Mouse (Mus musculus) intestine, embryonic 15.5 days (tissue): Measurements from ENCODE around the gene Insyn1. TPM values are rescaled to one million over a fixed set of nuclear protein-coding genes. Genes with fewer than 3 reads are reported as not detected.

Experiments
- ATAC-seq: fragments of 200-750 bp; cut with Nextera tagmentation; 2 replicates; pipeline ENCODE4 v1.8.0; 2017; ENCODE audit warnings: moderate TSS enrichment, moderate library complexity
- H3K27ac ChIP-seq: fragments of 300-500 bp; sonication (generic); 2 replicates; pipeline ENCODE4 v1.5.1; 2015; ENCODE audit warnings: mild to moderate bottlenecking, inconsistent platforms
- H3K27me3 ChIP-seq: fragments of 300-500 bp; sonication (generic); replicated peaks from 2 replicates; pipeline ENCODE4 v1.6.1; 2015; ENCODE audit warnings: inconsistent platforms
- H3K36me3 ChIP-seq: fragments of 300-500 bp; sonication (generic); 2 replicates; pipeline ENCODE4 v1.6.1; 2015; ENCODE audit warnings: inconsistent platforms
- H3K4me1 ChIP-seq: fragments of 300-500 bp; sonication (generic); replicated peaks from 2 replicates; pipeline ENCODE4 v1.6.1; 2015; ENCODE audit warnings: inconsistent platforms
- H3K4me2 ChIP-seq: fragments of 300-500 bp; sonication (generic); replicated peaks from 2 replicates; pipeline ENCODE4 v1.6.1; 2015; ENCODE audit warnings: mild to moderate bottlenecking, inconsistent platforms
- H3K4me3 ChIP-seq: fragments of 300-500 bp; sonication (generic); replicated peaks from 2 replicates; pipeline ENCODE4 v1.5.1; 2015; ENCODE audit warnings: inconsistent platforms
- H3K9ac ChIP-seq: fragments of 300-500 bp; sonication (generic); 2 replicates; pipeline ENCODE4 v1.6.1; 2015; ENCODE audit warnings: inconsistent platforms
- H3K9me3 ChIP-seq: fragments of 300-500 bp; sonication (generic); 2 replicates; pipeline ENCODE4 v1.6.1; 2016; ENCODE audit warnings: inconsistent platforms
- WGBS: fragments of 180-500 bp; shearing (Covaris S2); methylation state at CpG from one replicate; pipeline ENCODE4 v1.1.7; 2015; 5-methylcytosine and 5-hydroxymethylcytosine counted together
- polyA plus RNA-seq: library from polyadenylated mRNA; unstranded; fragments of >200 nt; fragmentation: Nextera tagmentation; extraction: Ambion mirVana; gene quantifications from 2 replicates; pipeline ENCODE4 v1.2.1, GENCODE M21; 2015

Gene Insyn1
- polyA plus RNA-seq, 1 experiment from 2014 or later, result 0.67 TPM

DNA sequence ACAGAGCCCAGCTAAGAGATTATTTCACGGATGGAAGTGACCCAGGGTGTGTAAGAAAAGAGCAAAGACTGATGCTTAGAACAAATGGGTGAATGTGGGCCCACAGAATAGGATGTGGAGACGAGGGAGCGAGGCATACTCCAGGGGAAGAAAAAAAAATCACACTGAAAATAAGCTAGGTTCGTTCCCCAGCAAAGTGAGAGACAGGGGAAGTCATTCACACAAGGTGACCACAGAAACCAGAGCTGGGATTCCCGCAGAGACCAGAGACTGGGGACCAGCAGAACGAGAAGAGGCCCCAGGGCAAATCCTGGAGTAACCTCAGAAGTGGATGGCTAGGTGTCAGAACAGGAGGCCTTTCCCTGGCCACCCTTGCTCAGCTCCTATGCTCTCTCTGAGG, 57.0 kb downstream of the Insyn1 start:
- Histone ChIP-seq H3K4me3 (no peak overlapping the region), H3K27me3 (no peaks in the 10 kb centered on the region), H3K36me3 (no peaks in the 10 kb centered on the region), H3K4me2 (no peak overlapping the region), H3K4me1 (peaks cover 11% of the 10 kb centered on the region), H3K27ac (no peak overlapping the region), H3K9me3 (no peaks in the 10 kb centered on the region), H3K9ac (no peak overlapping the region)
- 56% methylated on average over 6 of the region's 6 CpGs for WGBS
- ATAC-seq, result no peak

DNA sequence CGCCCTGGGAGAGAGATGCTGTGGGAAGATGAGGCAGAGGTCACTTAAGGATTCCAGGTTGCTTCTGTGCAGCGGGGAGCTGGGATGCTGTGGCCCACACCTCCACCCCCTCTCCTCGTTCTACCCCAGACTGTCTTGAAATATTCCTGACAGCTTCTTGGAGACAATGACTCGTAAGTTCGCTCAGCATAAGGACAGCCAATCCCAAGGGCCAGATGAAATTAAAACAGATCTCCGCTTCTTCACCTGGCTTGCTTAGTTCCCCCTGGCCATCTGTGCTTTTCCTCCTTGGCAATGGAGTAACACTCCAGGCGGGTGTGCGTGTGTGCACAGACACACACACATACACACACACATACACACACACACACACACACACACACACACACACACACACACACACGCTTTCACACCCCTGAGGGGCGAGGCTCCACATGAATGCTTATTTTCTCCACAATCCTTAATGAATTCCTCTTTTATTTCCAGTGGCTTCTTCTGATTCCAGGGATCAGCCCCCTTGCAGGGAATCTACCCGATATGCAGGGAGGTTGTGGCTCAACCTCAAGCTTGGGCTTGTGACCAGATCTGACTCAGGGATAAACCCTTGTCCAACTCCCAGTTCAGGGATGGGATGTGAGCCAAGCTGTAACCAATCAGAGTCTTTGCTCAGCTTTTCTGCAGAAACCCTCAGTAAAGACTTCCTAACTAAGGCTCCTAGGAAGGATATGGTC, 58.4 kb downstream of the Insyn1 start:
- Histone ChIP-seq H3K4me1 (peaks cover 4% of the 10 kb centered on the region), H3K9ac (no peak overlapping the region), H3K4me3 (no peak overlapping the region), H3K36me3 (no peaks in the 10 kb centered on the region), H3K9me3 (no peaks in the 10 kb centered on the region), H3K4me2 (no peak overlapping the region), H3K27me3 (no peaks in the 10 kb centered on the region), H3K27ac (no peak overlapping the region)
- no peak for ATAC-seq
- WGBS, result 83% methylated on average over 11 of the region's 11 CpGs

DNA sequence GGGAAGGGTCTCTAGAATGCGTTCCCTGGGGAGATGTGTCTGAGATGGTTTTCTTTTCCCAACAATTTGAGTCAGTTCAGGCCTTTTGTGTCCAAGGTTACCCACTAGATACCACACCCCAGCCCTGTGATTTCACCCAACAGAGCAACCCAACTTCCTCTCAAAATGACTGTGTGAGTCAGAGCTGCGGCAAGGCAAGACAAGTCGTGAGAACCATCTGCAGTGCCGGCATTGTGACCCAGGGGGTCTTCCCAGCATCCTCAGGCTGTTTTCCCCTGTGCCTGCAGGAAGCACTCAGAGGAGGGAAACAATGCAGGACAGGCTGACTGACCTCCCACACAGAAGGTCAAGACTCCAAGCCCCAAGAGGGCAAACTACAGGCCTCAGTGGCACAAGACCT, 60.5 kb downstream of the Insyn1 start:
- Histone ChIP-seq H3K4me2 (no peak overlapping the region), H3K9me3 (no peaks in the 10 kb centered on the region), H3K4me3 (no peak overlapping the region), H3K4me1 (no peaks in the 10 kb centered on the region; the same call in 1 of the 2 replicates), H3K9ac (no peak overlapping the region), H3K27me3 (no peaks in the 10 kb centered on the region), H3K27ac (no peak overlapping the region), H3K36me3 (no peaks in the 10 kb centered on the region)
- WGBS, result 56% methylated on average over 4 of the region's 4 CpGs
- ATAC-seq, result no peak

Other genes starting within 250 kb of the Insyn1 start
- gene Pml, start 238.8 kb upstream of the Insyn1 start, polyA plus RNA-seq, result 13.2 and 15.6 TPM in 2 replicates
- 21.3 and 21.4 TPM in 2 replicates for gene Stoml1, start 235.4 kb upstream of the Insyn1 start, polyA plus RNA-seq
- gene Loxl1, start 175.4 kb upstream of the Insyn1 start, polyA plus RNA-seq, result 34.1 and 36.2 TPM in 2 replicates
- gene Tbc1d21, start 118.1 kb upstream of the Insyn1 start, polyA plus RNA-seq, result not detected in 2 replicates
- 22.7 and 23.6 TPM in 2 replicates for gene Cd276, start 66.8 kb downstream of the Insyn1 start, polyA plus RNA-seq
- 119 TPM in 2 replicates for gene Nptn, start 93.6 kb downstream of the Insyn1 start, polyA plus RNA-seq